Mouse (Mus musculus) testis, adult 2 months (tissue): ENCODE results near the gene Rpl36a.

ENCODE experiments used
- CTCF ChIP-seq: fragments of 200-500 bp; IDR thresholded peaks from 2 replicates; pipeline ENCODE4 v1.5.1; 2012; ENCODE audit warnings: low read depth, mild to moderate bottlenecking, inconsistent platforms, low read length, moderate library complexity; ENCODE audit not compliant: control insufficient read depth, insufficient read depth, insufficient replicate concordance
- POLR2A ChIP-seq: fragments of 200-500 bp; IDR thresholded peaks from 2 replicates; pipeline ENCODE4 v1.6.1; 2012; ENCODE audit warnings: low read depth, mild to moderate bottlenecking, inconsistent platforms, low read length, moderate library complexity; ENCODE audit not compliant: control insufficient read depth

DNA sequence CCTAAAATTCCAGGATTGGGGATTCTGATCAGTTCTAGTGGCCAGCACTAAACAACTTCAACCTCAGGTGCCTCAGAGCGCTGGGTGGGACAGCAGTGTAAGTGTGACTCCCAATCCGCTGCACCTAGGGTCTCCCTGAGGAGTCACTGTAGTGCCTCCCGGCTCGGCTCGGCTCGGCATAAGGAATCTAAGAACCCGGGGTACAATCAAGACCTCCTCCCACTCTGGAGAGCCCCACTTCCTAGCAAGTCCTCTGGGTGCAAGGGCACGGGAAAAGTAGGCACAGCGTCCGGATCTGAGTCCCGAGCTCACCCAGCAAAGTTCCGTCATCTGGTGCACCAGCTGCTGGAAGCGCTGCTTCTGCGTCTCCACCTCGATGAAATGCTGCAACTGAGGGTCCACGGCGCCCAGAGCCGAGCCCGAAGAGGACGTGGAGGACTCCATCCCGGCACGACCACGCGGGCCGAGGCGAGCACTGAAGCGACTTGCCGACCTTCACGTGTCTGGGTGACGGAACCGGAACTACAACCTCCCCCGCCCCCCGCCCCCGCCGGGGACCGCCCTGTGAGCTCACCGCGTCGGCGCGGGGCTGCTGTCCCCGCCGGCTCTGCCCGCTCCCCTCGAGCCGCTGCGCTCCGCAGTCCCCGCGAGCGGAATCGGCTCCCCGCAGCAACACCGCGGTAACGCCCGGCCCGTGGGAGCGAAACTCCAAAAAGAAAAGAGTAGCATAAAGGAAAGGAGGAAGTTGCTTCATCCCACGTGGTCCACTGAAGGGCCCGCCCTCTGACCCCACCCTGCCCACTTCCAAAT, 44.1 kb upstream of the Rpl36a start, which contains the start of gene Timm8a1:
- TF ChIP-seq POLR2A (no peak), CTCF (no peak)
